Mouse (Mus musculus): ENCODE results near the gene Tmem151b.
A peak's percentile ranks its signal among the peaks of the same experiment; 100 is the strongest.

DNA sequence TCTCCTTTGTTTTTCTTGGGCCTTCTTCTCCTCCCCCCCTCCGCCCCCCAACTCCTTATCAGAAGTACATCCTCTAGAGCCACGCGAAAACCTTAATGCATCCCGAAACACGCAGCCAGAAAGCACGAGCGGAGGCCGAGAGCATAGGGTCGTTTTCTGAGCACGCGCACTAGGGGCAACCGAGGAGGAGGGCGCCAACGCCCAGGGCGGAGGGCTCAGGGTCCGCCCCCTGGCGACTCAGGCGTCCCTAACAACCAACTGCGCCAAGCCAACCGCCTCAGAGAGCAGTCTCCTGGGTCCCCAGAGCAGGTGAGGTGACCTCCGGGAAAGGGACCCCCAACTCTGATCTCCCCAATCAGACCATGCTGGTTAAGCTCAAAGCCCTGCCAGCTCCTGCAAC is 26.2 kb downstream of the Tmem151b start, which contains the start of gene Tcte1:
- TF ChIP-seq POLR2A (IDR thresholded peaks at IDR 0.05; ENCODE audit: control insufficient read depth, low read depth, low read length) (peak; percentile 69), CTCF (IDR thresholded peaks at IDR 0.05; ENCODE audit: control insufficient read depth, insufficient read depth, insufficient replicate concordance, low read depth, low read length) (no peak)
